Mouse (Mus musculus) limb, embryonic 13.5 days (tissue): ENCODE data around the gene Fau. TPM values are rescaled to one million over a fixed set of nuclear protein-coding genes. Genes with fewer than 3 reads are reported as not detected.
"Not testable (repeated sequence)": the region's sequence is repeated elsewhere in the genome, so short reads cannot be mapped to it uniquely, and the experiment has no call there.

Experiments used
- ATAC-seq: fragments of 200-750 bp; cut with Nextera tagmentation; 2 replicates; pipeline ENCODE4 v1.8.0; 2017; ENCODE audit warnings: low read depth, moderate number of reproducible peaks, moderate TSS enrichment; ENCODE audit not compliant: low FRiP score
- H3K27ac ChIP-seq: fragments of 300-500 bp; sonication (generic); 2 replicates; pipeline ENCODE4 v1.5.1; 2015; ENCODE audit warnings: inconsistent platforms, mild to moderate bottlenecking, moderate library complexity
- H3K27me3 ChIP-seq: fragments of 300-500 bp; sonication (generic); 2 replicates; pipeline ENCODE4 v1.6.1; 2015; ENCODE audit warnings: mild to moderate bottlenecking, inconsistent platforms
- H3K36me3 ChIP-seq: fragments of 300-500 bp; sonication (generic); 2 replicates; pipeline ENCODE4 v1.6.1; 2015; ENCODE audit warnings: inconsistent platforms, mild to moderate bottlenecking, moderate library complexity
- H3K4me1 ChIP-seq: fragments of 300-500 bp; sonication (generic); 2 replicates; pipeline ENCODE4 v1.6.1; 2015; ENCODE audit warnings: inconsistent platforms
- H3K4me2 ChIP-seq: fragments of 300-500 bp; sonication (generic); replicated peaks from 2 replicates; pipeline ENCODE4 v1.6.1; 2015; ENCODE audit warnings: inconsistent platforms, mild to moderate bottlenecking, moderate library complexity
- H3K4me3 ChIP-seq: fragments of 300-500 bp; sonication (generic); 2 replicates; pipeline ENCODE4 v1.5.1; 2015; ENCODE audit warnings: moderate library complexity, mild to moderate bottlenecking, inconsistent platforms
- H3K9ac ChIP-seq: fragments of 300-500 bp; sonication (generic); 2 replicates; pipeline ENCODE4 v1.6.1; 2015; ENCODE audit warnings: mild to moderate bottlenecking, inconsistent platforms
- H3K9me3 ChIP-seq: fragments of 300-500 bp; sonication (generic); 2 replicates; pipeline ENCODE4 v1.6.1; 2016; ENCODE audit warnings: inconsistent platforms
- WGBS: fragments of 180-500 bp; shearing (Covaris S2); methylation state at CpG from one replicate; pipeline ENCODE4 v1.1.7; 2015; 5-methylcytosine and 5-hydroxymethylcytosine counted together
- polyA plus RNA-seq: library from polyadenylated mRNA; unstranded; fragments of >200 nt; fragmentation: Nextera tagmentation; extraction: Ambion mirVana; gene quantifications from 2 replicates; pipeline ENCODE4 v1.2.1, GENCODE M21; 2015

The Fau gene
- polyA plus RNA-seq, 1 experiment from 2014 or later: 760 TPM

- ATAC-seq: no peak
- WGBS: 79% methylated on average over 9 of the region's 9 CpGs
- no peak overlapping the region for H3K9ac ChIP-seq
Measured at GRCm38 (mm10) chr19:6029426-6029825, 28.2 kb upstream of the Fau start.

DNA sequence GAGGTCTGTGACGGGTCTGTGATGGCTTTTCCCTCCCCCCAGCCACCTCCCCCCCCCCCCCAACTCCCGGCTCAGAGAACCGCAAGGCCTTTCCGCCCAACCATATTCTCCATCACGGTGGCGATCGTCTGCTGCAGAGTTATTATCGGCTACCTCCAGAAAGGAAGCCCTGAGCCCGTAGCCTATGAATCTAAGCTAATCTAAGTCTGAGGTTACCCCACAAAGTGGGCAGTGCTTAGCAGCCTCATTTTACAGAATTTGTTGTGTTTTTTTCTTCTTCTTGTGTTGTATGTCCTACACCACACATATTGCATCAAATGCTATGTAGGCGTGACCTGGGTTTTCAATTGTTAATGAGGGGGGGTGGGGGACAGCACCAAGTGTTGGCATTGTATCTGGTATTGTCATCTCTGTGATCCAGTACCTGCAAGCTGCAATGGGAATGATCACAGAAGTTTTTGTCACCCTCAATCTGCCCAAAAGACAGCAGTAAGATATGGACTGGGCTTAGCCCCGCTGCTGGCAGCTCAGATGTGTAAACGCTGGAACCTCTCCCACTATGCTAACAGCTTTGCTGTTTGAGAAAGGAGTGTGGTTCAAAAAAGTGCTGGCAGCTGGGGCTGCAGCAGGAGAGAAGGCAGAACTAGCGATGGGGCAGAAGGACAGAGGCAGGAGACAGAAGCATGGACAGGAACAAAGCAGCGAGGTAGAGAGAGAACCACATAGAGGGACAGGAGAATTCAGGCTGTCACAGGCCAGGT lies 26.9 kb upstream of the Fau start:
- Histone ChIP-seq H3K4me3 (no peak overlapping the region), H3K36me3 (no peaks in the 10 kb centered on the region), H3K4me2 (no peak overlapping the region), H3K9me3 (no peaks in the 10 kb centered on the region), H3K4me1 (no peaks in the 10 kb centered on the region), H3K27me3 (no peaks in the 10 kb centered on the region), H3K27ac (no peak overlapping the region), H3K9ac (no peak overlapping the region)
- ATAC-seq: no peak
- WGBS: 70% methylated on average over 14 of the region's 14 CpGs

More at GRCm38 (mm10) chr19:6029426-6029825, 28.2 kb upstream of the Fau start:
- no peaks in the 10 kb centered on the region for H3K9me3 ChIP-seq
- no peak overlapping the region for H3K27ac ChIP-seq
- no peak overlapping the region for H3K4me3 ChIP-seq
- H3K27me3 ChIP-seq: no peaks in the 10 kb centered on the region
- H3K4me2 ChIP-seq: no peak overlapping the region
- no peaks in the 10 kb centered on the region for H3K36me3 ChIP-seq
- H3K4me1 ChIP-seq: no peaks in the 10 kb centered on the region

DNA sequence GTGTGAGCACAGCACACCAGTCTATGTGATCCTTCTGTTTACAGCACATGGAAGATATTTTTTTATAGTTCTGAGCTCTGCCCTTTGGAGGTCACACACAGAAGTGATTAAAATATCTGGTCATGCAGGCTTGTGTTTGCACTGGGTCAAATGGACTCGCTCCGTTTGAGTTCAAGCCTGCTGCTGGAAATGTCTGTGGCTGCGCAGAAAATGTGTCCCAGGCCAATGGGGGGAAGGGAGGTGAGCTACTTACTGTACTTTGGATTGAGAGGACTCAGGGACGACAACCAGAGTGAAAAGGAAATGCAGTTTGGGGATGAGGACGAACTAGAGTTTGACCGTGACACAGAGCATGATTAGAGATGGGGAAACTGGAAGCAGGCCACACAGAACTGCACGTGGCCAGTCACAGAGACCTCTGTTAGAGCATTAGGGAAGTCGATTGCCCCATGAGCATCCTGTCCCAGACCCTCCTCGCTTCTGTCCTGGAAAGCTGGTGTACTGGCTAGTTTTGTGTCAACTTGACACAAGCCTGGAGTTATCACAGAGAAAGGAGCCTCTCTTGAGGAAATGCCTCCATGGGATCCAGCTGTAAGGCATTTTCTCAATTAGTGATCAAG lies 21.6 kb upstream of the Fau start:
- no peaks in the 10 kb centered on the region for H3K4me1 ChIP-seq
- no peaks in the 10 kb centered on the region for H3K9me3 ChIP-seq
- WGBS: 76% methylated on average over 9 of the region's 9 CpGs
- no peak overlapping the region for H3K9ac ChIP-seq
- no peak overlapping the region for H3K27ac ChIP-seq
- ATAC-seq: no peak
- H3K27me3 ChIP-seq: no peaks in the 10 kb centered on the region
- no peak overlapping the region for H3K4me2 ChIP-seq
- no peak overlapping the region for H3K4me3 ChIP-seq
- H3K36me3 ChIP-seq: no peaks in the 10 kb centered on the region

GRCm38 (mm10) chr19:6037695-6038094 lies 19.9 kb upstream of the Fau start:
- no peaks in the 10 kb centered on the region for H3K36me3 ChIP-seq
- H3K4me3 ChIP-seq: no peak overlapping the region
- no peaks in the 10 kb centered on the region for H3K9me3 ChIP-seq
- no peaks in the 10 kb centered on the region for H3K27me3 ChIP-seq
- H3K27ac ChIP-seq: no peak overlapping the region
- H3K4me2 ChIP-seq: no peak overlapping the region
- ATAC-seq: no peak
- H3K4me1 ChIP-seq: no peaks in the 10 kb centered on the region
- no peak overlapping the region for H3K9ac ChIP-seq

- WGBS: 84% methylated on average over 7 of the region's 7 CpGs
- H3K4me2 ChIP-seq: no peak overlapping the region
- no peak overlapping the region for H3K27ac ChIP-seq
- no peaks in the 10 kb centered on the region for H3K9me3 ChIP-seq
- H3K4me3 ChIP-seq: no peak overlapping the region
- H3K9ac ChIP-seq: no peak overlapping the region
- no peaks in the 10 kb centered on the region for H3K36me3 ChIP-seq
- H3K4me1 ChIP-seq: no peaks in the 10 kb centered on the region
- H3K27me3 ChIP-seq: no peaks in the 10 kb centered on the region
- ATAC-seq: no peak
Measured at GRCm38 (mm10) chr19:6038326-6038725, 19.3 kb upstream of the Fau start.

GRCm38 (mm10) chr19:6040002-6040401 lies 17.6 kb upstream of the Fau start:
- Histone ChIP-seq H3K4me3 (no peak overlapping the region), H3K9me3 (no peaks in the 10 kb centered on the region), H3K36me3 (no peaks in the 10 kb centered on the region), H3K9ac (no peak overlapping the region), H3K27me3 (no peaks in the 10 kb centered on the region), H3K4me1 (peaks cover under 1% of the 10 kb centered on the region), H3K4me2 (no peak overlapping the region), H3K27ac (no peak overlapping the region)
- no peak for ATAC-seq

- no peak overlapping the region for H3K4me2 ChIP-seq
- H3K27me3 ChIP-seq: no peaks in the 10 kb centered on the region
- H3K9ac ChIP-seq: no peak overlapping the region
- H3K4me3 ChIP-seq: no peak overlapping the region
- 90% methylated on average over 9 of the region's 9 CpGs for WGBS
- H3K27ac ChIP-seq: no peak overlapping the region
- no peaks in the 10 kb centered on the region for H3K36me3 ChIP-seq
- peaks cover 10% of the 10 kb centered on the region for H3K4me1 ChIP-seq
- H3K9me3 ChIP-seq: no peaks in the 10 kb centered on the region
- no peak for ATAC-seq
Measured at GRCm38 (mm10) chr19:6042293-6042692, 15.4 kb upstream of the Fau start.

DNA sequence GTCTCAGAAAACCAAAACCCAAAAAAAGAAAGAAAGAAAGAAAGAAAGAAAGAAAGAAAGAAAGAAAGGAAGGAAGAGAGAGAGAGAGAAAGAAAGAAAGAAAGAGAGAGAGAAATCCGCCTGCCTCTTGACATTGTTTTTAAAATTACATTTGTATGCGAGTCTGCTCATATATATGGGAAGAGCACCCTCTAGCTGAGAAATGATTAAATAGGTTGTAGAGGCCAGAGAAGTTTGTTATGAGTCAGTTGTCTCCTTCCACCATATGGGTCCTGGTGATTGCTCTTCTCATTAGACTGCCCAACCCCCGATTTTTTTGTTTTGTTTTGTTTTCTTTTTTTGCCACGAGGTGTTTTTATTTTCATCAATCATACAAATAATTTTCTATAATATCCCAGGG lies 13.5 kb upstream of the Fau start:
- H3K4me2 ChIP-seq, ATAC-seq, H3K4me3 ChIP-seq, H3K27me3 ChIP-seq, H3K27ac ChIP-seq, H3K9me3 ChIP-seq, H3K9ac ChIP-seq: not testable (repeated sequence)
- Histone ChIP-seq H3K4me1 (peaks cover 23% of the 10 kb centered on the region), H3K36me3 (peaks cover 12% of the 10 kb centered on the region)
- WGBS: 63% methylated on average over 4 of the region's 4 CpGs

GRCm38 (mm10) chr19:6045366-6046293 lies 12.0 kb upstream of the Fau start:
- Histone ChIP-seq H3K9me3 (no peaks in the 10 kb centered on the region), H3K4me2 (peak overlapping the region; percentile 98), H3K36me3 (peaks cover 27% of the 10 kb centered on the region), H3K27ac (peak overlapping the region; percentile 99), H3K27me3 (no peaks in the 10 kb centered on the region), H3K4me3 (peak overlapping the region; percentile 93), H3K4me1 (peaks cover 23% of the 10 kb centered on the region), H3K9ac (peak overlapping the region; percentile 95)
- WGBS: 16% methylated on average over 20 of the region's 20 CpGs
- peak; percentile 5; the same call in 1 of the 2 replicates for ATAC-seq

- peak within 1 kb of the TSS; percentile 95 for H3K9ac ChIP-seq
- peak within 1 kb of the TSS; percentile 93 for H3K4me3 ChIP-seq
- peak within 1 kb of the TSS; percentile 98 for H3K4me2 ChIP-seq
- peaks cover 23% of the 10 kb centered on the region for H3K4me1 ChIP-seq
- H3K27ac ChIP-seq: peak within 1 kb of the TSS; percentile 99
- under 1% methylated on average over 65 of the region's 65 CpGs for WGBS
- peaks cover 36% of the 10 kb centered on the region for H3K36me3 ChIP-seq
- no peaks in the 10 kb centered on the region for H3K27me3 ChIP-seq
- H3K9me3 ChIP-seq: no peaks in the 10 kb centered on the region
- ATAC-seq: peak; percentile 94
Measured at GRCm38 (mm10) chr19:6046294-6047153, 11.1 kb upstream of the Fau start, which contains the start of gene Syvn1. Syvn1 (plus strand) TSS chr19:6046576.

GRCm38 (mm10) chr19:6047154-6047898 lies 10.3 kb upstream of the Fau start:
- no peaks in the 10 kb centered on the region for H3K27me3 ChIP-seq
- peak overlapping the region; percentile 99 for H3K27ac ChIP-seq
- H3K36me3 ChIP-seq: peaks cover 44% of the 10 kb centered on the region
- ATAC-seq: peak; percentile 7
- peak overlapping the region; percentile 95 for H3K9ac ChIP-seq
- H3K4me3 ChIP-seq: peak overlapping the region; percentile 93
- peaks cover 23% of the 10 kb centered on the region for H3K4me1 ChIP-seq
- WGBS: 2% methylated on average over 41 of the region's 44 CpGs
- H3K9me3 ChIP-seq: no peaks in the 10 kb centered on the region
- H3K4me2 ChIP-seq: peak overlapping the region; percentile 98
